Mouse (Mus musculus): Measurements from ENCODE around the gene Umad1. TPM values are rescaled to one million over a fixed set of nuclear protein-coding genes. Genes with fewer than 3 reads are reported as not detected.

The Umad1 gene
- total RNA-seq, 2 experiments from 2014 or later, result 12.5 to 13.6 TPM

GRCm38 (mm10) chr6:8474316-8474715, 215.2 kb downstream of the Umad1 start:
- no peak for DNase-seq

GRCm38 (mm10) chr6:8474820-8475219, 215.7 kb downstream of the Umad1 start:
- DNase-seq, result peak; percentile 17 to 25

GRCm38 (mm10) chr6:8479176-8479575, 220.1 kb downstream of the Umad1 start:
- no peak for DNase-seq

DNA sequence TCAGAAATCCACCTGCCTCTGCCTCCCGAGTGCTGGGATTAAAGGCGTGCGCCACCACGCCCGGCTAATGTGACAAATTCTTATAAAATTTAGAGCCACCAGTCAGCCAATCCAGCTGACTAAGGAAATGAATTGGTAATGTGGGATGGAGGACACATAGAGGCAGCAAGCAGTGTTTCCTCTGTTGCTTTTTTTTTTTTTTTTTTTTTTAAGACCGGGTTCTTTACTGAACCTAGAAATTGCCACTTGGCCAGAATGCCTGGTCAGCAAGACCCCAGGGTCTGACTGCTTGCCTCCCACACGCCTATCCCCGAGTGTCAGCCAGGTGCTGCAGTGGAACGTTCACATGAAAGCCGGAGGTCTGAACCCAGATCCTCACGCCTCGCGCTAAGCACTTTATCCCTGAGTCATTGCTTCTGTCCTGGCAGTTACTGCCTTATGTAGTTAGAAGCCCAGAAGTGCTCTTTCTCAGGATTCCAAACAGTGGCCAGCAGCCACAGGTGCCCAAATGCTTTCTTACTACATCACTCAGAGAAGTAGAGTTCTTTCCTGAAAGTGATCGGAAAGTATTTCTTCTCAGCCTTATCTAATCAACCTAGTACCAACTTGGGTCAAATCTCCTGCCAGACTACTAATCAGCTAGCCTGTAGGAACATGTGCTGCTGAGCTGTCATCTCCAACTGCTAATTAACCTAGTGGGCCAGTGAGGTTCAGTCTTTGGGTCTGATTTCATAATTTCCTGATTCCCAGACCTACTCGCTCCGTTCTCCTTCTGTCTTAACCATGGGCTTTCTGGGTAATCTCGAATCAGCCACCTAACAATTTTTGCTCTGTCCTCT, 225.6 kb downstream of the Umad1 start:
- no peak for DNase-seq

DNA sequence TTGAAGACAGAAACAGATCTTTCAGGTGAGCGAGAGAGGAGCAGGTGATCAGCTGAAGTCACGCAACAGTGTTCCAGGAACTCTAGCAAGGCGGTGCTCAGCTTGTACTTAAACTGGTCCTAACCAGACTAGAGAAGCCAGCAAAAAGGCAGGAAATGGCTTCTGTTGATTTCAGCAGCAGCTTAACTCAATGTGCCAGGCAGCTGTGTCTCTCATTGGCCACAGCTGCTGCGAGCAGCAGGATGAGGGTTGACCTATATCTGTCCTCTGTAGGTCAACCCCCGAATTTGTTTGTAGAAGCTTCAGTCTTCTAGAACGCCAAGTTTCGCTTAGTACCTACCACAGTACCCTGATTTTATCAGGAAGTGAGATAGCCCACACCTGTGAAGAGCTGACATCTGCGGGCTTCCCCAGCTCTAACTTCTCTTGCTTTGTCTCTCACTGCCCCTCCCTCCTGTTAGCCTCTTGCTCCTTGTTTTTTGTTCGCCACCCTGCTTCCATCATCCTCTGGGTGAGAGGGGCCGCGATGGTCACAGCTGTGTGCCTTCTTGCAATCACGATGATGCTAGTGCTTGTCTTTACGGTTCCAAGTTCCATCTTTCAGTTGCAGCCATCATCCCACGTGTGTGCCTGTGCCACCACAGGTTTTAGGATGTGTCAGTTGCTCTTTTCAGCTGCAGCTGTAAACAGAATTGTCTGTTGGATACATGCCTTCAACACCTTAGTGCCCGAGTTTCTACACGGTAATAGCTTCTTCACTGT, 226.5 kb downstream of the Umad1 start:
- DNase-seq, result peak in 1 of 2 experiments; percentile 53

DNA sequence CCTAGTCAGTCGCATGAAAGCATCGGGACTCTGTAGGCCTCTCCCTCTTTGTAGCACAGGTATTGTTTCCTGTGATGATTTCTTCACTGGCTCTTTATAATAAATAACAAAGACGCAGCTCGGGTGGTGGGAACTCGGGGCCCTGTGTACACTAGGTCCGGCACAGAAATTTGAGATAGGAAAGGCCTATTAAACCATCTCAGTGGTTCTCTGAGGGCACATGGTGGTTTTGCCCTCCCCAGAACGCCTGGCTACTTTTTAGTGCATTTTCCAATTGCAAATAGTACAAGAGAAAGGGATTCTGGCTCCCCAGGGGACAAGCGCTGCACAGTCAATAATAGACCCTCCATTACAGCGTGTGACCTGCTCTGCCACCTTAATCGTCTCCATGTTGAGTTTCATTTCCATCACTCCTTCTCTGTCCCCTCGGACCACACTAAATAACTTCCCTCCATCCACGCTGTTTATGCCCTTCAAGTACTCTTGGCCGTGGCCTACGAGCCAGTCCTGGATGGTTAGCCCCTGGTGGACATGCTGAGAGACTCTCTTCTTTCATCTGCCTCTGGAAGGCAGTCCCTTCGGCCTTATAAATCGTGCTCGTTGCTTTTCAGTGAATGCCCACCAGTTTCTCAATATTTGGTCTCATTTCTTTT, 227.4 kb downstream of the Umad1 start:
- DNase-seq, result no peak

- DNase-seq, result no peak
Measured at GRCm38 (mm10) chr6:8487044-8487853, 228.2 kb downstream of the Umad1 start.

DNA sequence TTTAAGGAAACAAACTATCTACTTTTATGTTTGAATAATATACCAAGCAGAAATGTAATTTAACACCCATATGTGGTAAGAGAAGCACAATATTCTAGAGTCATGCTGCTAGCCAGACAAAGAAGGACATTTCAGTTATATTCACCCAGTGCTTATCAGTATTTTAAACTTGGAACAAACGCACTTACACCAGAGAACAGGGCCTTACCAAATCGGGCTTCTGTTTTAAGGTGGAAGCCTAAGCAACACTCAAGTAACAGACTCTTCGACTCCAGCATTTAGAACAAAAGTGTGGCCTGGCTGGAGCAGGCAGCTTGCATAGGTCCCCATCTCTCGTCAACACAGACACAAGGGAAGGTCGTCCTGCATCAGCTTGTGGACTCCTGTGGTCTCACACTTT, 229.2 kb downstream of the Umad1 start:
- DNase-seq, result no peak

- no peak for DNase-seq
Measured at GRCm38 (mm10) chr6:8489266-8489665, 230.2 kb downstream of the Umad1 start.

- no peak for DNase-seq
Measured at GRCm38 (mm10) chr6:8489938-8490585, 231.0 kb downstream of the Umad1 start.

DNA sequence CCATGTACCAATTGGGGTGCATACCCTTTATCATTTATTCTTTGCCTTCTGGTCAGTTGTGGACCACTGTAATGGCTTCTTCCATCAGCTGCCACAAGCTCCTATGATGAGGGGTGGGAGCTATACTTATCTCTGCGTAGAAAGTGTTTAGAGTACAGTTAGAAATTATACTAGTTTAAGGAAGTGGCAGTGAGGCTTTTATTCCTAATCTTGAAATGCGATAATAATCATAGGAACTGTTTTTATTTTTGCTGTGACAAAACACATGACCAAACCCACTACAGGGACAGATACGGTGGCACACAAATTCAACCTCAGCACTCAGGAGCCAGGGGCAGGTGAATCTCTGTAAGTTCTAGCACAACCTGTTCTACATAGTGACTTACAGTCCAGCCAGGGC, 233.2 kb downstream of the Umad1 start:
- no peak for DNase-seq

DNA sequence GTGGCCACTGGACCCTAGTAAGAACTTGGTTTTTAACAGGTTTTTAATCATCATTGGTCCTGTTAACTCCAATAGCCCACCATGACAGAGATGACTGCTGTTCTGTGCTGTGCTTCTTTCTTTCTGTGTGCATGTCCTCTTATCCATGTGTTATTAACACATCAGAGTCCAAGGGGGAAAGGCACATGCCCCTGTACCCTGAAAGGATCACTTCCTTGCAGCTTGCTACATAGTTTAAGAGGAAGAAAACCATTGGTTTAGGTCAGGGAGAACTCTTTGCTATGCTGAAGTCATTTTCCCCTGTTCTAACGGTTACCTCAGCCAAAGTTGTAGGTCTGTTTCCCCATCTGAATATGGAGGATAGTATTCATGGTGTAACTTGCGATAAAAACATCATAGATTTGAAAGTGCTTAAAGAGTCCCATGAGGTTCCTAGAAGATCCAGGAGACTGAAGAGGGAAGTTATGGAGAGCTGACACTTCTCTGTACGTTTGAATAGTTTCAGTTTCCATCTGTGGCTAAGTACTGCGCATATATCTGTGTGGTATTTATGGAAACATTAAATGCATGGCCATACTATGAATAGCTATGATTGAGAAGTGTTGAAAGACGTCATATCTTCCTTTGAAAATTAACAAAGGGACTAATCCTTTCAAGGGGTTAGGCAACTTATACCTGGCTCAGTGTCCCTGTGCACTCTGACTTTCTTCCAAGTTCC, 236.2 kb downstream of the Umad1 start:
- DNase-seq, result no peak

- DNase-seq, result no peak
Measured at GRCm38 (mm10) chr6:8495827-8496222, 236.7 kb downstream of the Umad1 start.

DNA sequence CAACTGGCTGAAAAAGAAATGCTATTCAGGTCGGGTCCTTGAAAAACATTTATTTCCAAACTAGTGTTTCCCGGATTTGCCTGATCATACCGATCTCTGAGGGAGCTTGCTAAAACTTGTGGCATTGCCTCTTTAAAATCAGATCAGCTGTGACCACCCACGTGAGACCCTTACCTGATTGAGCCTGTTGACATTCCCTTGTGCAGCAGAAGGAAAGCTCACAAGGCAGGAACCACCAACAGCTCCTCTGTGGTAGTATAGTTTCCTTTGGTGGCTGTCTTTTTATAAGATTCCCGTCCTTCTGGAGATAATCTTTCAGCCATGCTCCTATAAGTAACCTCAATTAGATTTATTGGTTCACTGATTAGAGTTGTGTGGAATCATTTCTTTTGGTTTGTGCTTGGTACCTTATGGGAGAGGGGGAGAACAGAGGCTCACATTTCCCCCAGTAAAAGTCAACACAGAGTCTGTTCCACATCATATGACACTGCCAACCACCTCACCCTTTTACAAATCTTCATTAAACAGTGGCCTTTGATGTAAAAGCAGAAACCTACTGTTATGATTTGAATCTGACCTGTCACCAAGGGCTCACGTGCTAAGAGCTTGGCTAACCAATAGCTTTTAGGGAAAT, 238.3 kb downstream of the Umad1 start:
- DNase-seq, result no peak

DNA sequence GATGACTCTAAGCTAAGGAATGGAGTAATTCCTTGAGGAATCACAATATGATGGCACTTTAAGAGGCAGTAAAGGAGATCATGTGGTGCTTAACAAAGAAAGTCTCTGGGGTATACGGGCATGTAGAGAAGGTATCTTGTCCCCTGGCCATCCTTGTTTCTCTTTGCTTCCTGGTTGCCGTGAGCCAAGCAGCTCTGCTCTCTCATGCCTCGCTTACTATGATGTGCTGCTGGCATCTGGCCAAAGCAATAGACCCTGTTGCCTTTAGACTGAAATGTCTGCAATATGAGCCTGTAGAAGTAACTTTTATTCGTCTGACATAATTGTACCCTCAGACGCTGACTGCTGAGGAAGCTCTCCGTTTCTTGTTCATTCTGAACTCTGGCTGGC, 238.8 kb downstream of the Umad1 start:
- DNase-seq, result no peak

DNA sequence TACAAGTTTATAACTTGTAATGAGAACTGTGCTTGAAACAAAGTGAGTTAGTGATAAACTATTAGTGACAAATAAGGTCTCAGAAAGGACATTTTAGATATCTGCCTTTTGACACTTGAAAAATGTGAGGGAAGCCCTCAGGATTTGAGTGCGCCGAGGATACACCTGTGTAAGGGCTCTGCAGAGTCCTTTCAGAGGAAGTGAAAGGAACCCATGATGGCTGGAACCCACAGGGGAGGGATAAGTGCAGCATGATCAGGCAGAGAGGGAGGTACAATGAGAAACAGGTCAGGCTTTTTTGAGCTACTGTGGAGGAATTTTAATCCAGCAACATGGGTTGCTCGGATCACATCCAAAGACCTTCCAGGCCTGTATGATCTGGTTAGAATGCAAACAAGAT, 239.9 kb downstream of the Umad1 start:
- DNase-seq, result no peak

GRCm38 (mm10) chr6:8503953-8504352, 244.9 kb downstream of the Umad1 start:
- DNase-seq, result no peak

DNA sequence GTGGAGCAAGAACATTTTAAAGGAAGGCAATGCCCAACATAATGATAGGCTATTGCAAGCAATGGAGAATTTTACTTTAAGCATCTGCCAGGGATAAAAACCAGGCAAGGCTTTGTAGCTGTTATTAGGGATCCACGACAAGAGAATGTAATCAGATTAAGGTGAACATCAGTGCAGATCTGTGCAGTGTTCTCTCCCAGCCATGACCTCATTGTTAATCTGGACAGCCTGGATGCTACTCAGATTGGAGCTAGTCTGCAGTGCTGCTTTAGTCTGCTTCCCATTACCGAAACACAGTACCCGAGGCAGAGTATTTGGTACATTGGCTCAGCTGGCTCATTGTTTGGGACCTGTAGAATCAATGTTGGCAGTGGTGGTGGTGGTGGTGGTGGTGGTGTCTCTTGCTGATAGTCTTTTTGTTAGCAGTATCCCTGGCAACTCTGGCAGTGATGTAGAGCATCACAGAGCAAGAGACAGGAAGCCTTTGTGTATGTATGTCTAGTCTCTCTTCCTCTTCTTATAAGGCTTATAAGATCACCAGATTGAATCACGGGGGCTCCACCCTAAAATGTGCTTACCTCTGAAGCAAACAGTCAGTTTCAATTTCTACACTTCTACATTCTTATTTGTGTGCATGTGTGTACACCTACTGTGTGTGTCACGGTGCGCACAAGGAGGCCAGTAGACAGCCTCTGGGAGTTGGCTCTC, 245.6 kb downstream of the Umad1 start:
- no peak for DNase-seq

DNA sequence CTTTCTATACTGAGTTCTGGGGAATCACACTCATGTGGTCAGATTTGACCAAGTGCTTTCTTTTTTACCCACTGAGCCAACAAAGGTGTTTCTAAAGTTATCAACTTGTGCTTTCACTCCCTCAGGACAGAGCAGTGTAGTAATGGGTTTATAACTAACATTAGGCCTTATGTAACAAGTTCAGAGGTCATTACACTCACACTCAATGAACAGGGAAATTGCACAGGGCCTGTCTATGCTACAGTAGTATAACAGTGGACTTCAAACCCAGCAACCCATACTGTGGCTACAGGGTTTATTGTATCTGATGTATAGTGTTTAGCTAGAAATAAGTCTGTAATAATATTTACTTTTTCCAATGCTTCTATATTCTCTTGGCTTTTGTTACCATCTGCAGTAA, 247.5 kb downstream of the Umad1 start:
- DNase-seq, result no peak

All from heart, adult 18-20 months (tissue).